Mouse (Mus musculus) midbrain, embryonic 12.5 days (tissue): ENCODE results near the gene Rnf111. TPM values are rescaled to one million over a fixed set of nuclear protein-coding genes. Genes with fewer than 3 reads are reported as not detected.
"Not testable (repeated sequence)": the region's sequence is repeated elsewhere in the genome, so short reads cannot be mapped to it uniquely, and the experiment has no call there.

Experiments
- ATAC-seq: fragments of 200-750 bp; cut with Nextera tagmentation; 2 replicates; pipeline ENCODE4 v1.8.0; 2017; ENCODE audit warnings: low read depth, moderate TSS enrichment, moderate library complexity; ENCODE audit not compliant: low FRiP score
- H3K27ac ChIP-seq: fragments of 300-500 bp; sonication (generic); replicated peaks from 2 replicates; pipeline ENCODE4 v1.5.1; 2016; ENCODE audit warnings: mild to moderate bottlenecking
- H3K27me3 ChIP-seq: fragments of 300-500 bp; sonication (generic); 2 replicates; pipeline ENCODE4 v1.6.1; 2016; ENCODE audit warnings: mild to moderate bottlenecking
- H3K36me3 ChIP-seq: fragments of 300-500 bp; sonication (generic); 2 replicates; pipeline ENCODE4 v1.6.1; 2016
- H3K4me1 ChIP-seq: fragments of 300-500 bp; sonication (generic); 2 replicates; pipeline ENCODE4 v1.6.1; 2016
- H3K4me2 ChIP-seq: fragments of 300-500 bp; sonication (generic); replicated peaks from 2 replicates; pipeline ENCODE4 v1.6.1; 2016; ENCODE audit warnings: mild to moderate bottlenecking, moderate library complexity
- H3K4me3 ChIP-seq: fragments of 300-500 bp; sonication (generic); 2 replicates; pipeline ENCODE4 v1.5.1; 2016; ENCODE audit warnings: mild to moderate bottlenecking
- H3K9ac ChIP-seq: fragments of 300-500 bp; sonication (generic); replicated peaks from 2 replicates; pipeline ENCODE4 v1.6.1; 2016; ENCODE audit warnings: mild to moderate bottlenecking, moderate library complexity
- H3K9me3 ChIP-seq: fragments of 300-500 bp; sonication (generic); 2 replicates; pipeline ENCODE4 v1.6.1; 2016; ENCODE audit warnings: mild to moderate bottlenecking
- WGBS: fragments of 180-500 bp; shearing (Covaris S2); methylation state at CpG from one replicate; pipeline ENCODE4 v1.1.7; 2016; 5-methylcytosine and 5-hydroxymethylcytosine counted together
- polyA plus RNA-seq: library from polyadenylated mRNA; unstranded; fragments of >200 nt; fragmentation: Nextera tagmentation; extraction: Ambion mirVana; gene quantifications from 2 replicates; pipeline ENCODE4 v1.2.1, GENCODE M21; 2016

Rnf111 gene
- polyA plus RNA-seq, 1 experiment from 2014 or later, result 47.5 TPM

DNA sequence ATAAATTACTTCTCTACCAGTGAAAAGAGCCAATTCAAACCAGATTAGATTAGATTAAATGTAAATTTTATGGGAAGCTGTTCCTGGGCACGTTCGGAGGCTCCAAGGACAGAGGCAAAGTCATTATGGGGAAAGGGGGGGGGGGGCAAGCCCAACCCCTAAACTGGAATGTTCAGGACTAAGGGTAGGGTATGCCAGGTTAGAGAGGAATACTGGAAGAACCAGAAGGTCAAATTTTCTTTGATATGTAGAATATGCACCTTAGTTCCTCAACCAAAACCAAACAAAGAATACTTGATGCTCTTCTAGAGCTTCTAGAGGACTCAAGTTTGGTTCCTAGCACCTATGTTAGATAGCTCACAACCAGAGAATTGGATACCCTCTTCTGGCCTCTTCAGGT is 16.1 kb downstream of the Rnf111 start:
- Histone ChIP-seq H3K36me3 (0 out of 2 replicates have a peak, but pooled peaks cover 7% of the 10 kb centered on the region), H3K9me3 (no peaks in the 10 kb centered on the region), H3K27me3 (no peaks in the 10 kb centered on the region), H3K4me3 (no peak overlapping the region), H3K27ac (no peak overlapping the region), H3K4me2 (no peak overlapping the region), H3K9ac (no peak overlapping the region), H3K4me1 (no peaks in the 10 kb centered on the region)
- ATAC-seq, result no peak
- WGBS, result 80% methylated on average over 2 of the region's 2 CpGs

DNA sequence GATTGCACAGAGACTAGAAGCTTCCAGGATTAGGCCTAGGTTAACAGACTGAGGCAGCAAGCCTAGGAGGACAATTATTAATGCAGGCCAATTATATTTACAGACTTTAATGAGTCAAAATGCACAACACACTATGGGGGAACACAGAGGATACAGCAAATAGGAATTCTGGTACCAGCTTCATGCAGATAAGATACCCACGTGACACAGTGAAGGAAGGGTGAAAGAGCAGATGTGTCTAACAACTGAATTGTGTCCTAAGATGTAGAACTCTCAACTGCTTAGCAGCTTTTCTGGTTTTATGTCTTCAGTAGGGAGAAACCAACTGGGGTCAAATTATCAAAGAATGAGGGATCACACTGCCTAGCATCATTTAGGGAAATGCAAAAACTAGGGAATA is 17.7 kb downstream of the Rnf111 start:
- H3K36me3 ChIP-seq, result 0 out of 2 replicates have a peak, but pooled peaks cover 7% of the 10 kb centered on the region
- no peaks in the 10 kb centered on the region for H3K9me3 ChIP-seq
- no peaks in the 10 kb centered on the region for H3K4me1 ChIP-seq
- H3K9ac ChIP-seq, result no peak overlapping the region
- ATAC-seq, result no peak
- H3K4me2 ChIP-seq, result no peak overlapping the region
- no peak overlapping the region for H3K27ac ChIP-seq
- H3K27me3 ChIP-seq, result no peaks in the 10 kb centered on the region
- H3K4me3 ChIP-seq, result no peak overlapping the region
- WGBS, result 89% methylated on average over 1 of the region's 1 CpGs

DNA sequence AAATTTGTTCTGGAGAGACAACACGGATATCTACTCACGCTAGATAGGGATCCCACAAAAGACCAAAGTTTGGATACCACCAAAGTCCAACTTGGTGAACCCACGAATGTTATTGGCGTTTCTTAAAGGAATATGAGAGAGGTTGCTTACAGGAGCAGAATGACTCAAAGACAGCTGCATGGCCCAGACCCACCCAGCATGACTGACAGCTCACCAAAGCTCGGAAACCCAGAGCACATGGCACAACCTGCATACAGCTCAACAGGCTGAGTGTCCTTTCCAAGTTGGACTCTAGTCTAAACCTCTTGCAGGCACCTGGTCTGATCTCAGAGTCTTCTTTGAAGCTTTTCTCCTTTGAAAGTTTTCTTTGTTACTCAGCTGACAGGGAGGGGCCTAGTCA is 20.0 kb downstream of the Rnf111 start:
- Histone ChIP-seq H3K9me3 (no peaks in the 10 kb centered on the region), H3K4me2 (no peak overlapping the region), H3K36me3 (no peaks in the 10 kb centered on the region), H3K27ac (no peak overlapping the region), H3K4me1 (no peaks in the 10 kb centered on the region), H3K4me3 (no peak overlapping the region), H3K9ac (no peak overlapping the region), H3K27me3 (no peaks in the 10 kb centered on the region)
- ATAC-seq, result no peak
- 95% methylated on average over 5 of the region's 5 CpGs for WGBS

DNA sequence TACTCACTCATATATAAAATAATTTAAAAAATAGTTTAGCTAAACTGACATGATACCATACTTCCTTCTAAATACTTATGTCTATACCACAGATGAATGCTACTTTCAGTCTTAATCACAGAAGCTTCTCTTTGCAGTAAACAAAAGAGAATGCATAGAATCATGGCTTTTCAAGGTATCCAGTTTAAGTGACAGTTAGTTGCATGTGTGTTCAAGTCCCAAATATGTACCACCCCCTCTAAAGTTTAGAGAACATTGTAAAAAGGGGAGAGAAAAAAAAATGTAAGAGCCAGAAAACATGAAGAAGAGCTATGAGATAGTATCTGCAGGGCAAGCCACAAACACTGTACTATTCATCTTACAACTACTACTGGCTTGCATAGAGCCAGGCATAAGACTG is 21.7 kb downstream of the Rnf111 start:
- Histone ChIP-seq H3K9me3 (no peaks in the 10 kb centered on the region), H3K4me1 (no peaks in the 10 kb centered on the region), H3K4me2 (no peak overlapping the region), H3K27me3 (no peaks in the 10 kb centered on the region), H3K9ac (no peak overlapping the region), H3K36me3 (no peaks in the 10 kb centered on the region), H3K4me3 (no peak overlapping the region), H3K27ac (no peak overlapping the region)
- no peak for ATAC-seq

DNA sequence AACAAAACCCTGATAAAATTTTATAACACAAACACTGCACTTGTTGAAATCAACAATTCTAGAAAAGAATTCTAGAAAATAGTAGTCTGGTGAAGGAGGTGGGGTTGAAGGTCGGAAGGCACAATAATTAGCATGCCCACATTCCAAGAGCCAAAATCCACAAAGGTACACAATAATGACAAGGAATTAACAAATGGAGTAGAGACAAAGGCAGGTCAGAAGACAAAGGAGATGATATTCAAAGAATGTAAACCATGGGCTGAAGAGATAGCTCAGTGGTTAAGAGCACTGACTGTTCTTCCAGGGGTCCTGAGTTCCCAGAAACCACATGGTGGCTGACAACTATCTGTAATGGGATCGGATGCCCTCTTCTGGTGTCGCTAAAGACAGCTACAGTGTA is 26.3 kb downstream of the Rnf111 start:
- WGBS, result 83% methylated on average over 3 of the region's 3 CpGs
- peaks cover 34% of the 10 kb centered on the region for H3K36me3 ChIP-seq

DNA sequence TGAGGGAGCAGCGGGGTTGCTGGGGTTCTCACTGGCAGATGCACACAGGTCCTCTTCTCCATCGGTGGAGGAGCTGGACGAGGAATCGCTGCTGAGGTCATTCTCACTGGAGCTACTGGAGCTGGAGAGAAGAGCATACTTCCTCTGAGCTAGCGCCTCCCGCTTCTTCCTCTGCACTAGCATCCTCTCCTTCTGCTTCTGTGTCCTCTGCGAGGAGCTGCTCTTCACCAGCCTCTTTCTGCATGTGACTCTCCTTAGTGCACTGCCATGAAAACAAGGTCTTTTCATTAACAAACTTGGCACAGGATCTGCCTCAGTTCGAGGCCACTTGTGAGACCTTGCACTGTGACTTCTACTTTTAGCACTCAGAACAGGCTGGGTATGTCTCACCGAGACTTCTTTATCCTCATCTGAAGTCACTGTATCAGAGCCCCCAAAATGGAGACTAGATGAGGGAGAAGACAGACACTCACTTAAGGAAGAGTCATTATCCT is 27.7 kb downstream of the Rnf111 start:
- no peak overlapping the region for H3K27ac ChIP-seq
- WGBS, result 99% methylated on average over 9 of the region's 9 CpGs
- H3K4me3 ChIP-seq, result no peak overlapping the region
- H3K4me1 ChIP-seq, result no peaks in the 10 kb centered on the region
- ATAC-seq, result no peak
- H3K36me3 ChIP-seq, result peaks cover 36% of the 10 kb centered on the region
- no peaks in the 10 kb centered on the region for H3K9me3 ChIP-seq
- no peak overlapping the region for H3K4me2 ChIP-seq
- H3K27me3 ChIP-seq, result no peaks in the 10 kb centered on the region
- H3K9ac ChIP-seq, result no peak overlapping the region

More for the DNA sequence above, 26.3 kb downstream of the Rnf111 start:
- Histone ChIP-seq H3K9me3 (no peaks in the 10 kb centered on the region), H3K4me1 (no peaks in the 10 kb centered on the region), H3K4me2 (no peak overlapping the region), H3K9ac (no peak overlapping the region), H3K27me3 (no peaks in the 10 kb centered on the region), H3K27ac (no peak overlapping the region), H3K4me3 (no peak overlapping the region)
- no peak for ATAC-seq

DNA sequence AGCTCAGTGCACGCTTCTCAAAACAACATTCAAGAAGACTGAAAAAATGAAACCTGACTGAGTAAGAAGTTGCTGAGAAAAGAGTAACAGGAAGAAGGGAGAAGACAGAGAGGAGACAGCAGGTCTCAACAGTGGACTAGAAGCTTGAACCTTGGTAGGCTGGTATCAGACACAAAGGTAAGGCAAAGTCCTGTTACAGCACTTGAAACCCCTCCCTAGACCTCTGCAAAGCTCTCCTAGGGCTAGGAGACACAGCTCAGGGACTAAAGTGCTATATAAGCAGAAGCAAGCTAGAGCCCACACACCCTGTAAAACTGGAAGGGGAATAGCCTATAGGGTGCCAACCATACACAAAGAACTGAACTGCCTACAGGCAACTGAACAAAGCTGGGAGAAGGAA is 30.1 kb downstream of the Rnf111 start:
- no peaks in the 10 kb centered on the region for H3K27me3 ChIP-seq
- no peak overlapping the region for H3K9ac ChIP-seq
- H3K4me2 ChIP-seq, result no peak overlapping the region
- H3K9me3 ChIP-seq, result no peaks in the 10 kb centered on the region
- H3K4me3 ChIP-seq, result no peak overlapping the region
- ATAC-seq, result no peak
- H3K36me3 ChIP-seq, result peaks cover 36% of the 10 kb centered on the region
- no peaks in the 10 kb centered on the region for H3K4me1 ChIP-seq
- no peak overlapping the region for H3K27ac ChIP-seq
- WGBS, result 97% methylated on average over 1 of the region's 1 CpGs

DNA sequence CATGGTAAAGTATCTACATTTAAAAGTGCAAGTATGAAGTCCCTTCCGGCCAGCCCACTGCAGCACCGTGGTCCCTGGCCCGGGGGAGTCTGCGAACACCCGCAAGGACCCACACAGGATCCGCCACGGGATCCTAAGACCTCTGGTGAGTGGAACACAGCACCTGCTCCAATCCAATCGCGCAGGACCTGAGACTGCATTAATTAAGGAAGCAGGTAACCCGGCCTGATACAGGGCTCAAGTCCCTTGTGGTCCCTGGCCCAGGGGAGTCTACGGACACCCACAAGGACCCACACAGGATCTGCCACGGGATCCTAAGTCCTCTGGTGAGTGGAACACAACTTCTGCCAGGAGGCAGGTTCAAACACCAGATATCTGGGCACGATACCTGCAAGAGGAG is 40.4 kb downstream of the Rnf111 start:
- not testable (repeated sequence) for ATAC-seq, H3K9me3 ChIP-seq, H3K4me3 ChIP-seq, H3K4me1 ChIP-seq, H3K27me3 ChIP-seq, H3K9ac ChIP-seq, H3K27ac ChIP-seq, H3K4me2 ChIP-seq
- peaks cover 12% of the 10 kb centered on the region for H3K36me3 ChIP-seq
- WGBS, result 98% methylated on average over 13 of the region's 13 CpGs

DNA sequence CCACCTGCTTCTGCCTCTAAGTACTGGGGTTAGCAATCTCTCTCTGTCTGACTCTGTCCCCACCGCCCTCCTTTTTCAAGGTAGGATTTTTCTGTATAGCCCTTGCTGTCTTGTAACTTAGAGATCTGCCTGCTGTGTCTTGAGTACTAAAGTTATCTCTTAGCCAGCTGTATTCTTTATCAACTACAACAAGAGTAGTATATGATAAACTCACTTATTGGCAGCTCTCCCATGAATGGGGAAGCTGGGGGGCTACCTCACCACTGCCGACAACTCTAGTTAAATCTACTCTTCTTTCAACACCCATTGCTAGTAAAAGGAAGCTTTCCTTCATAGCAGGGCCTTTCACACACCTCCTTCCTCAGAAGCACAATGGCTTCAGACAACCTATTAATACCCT is 51.2 kb downstream of the Rnf111 start:
- Histone ChIP-seq H3K4me2 (no peak overlapping the region), H3K9ac (no peak overlapping the region), H3K36me3 (peaks cover 62% of the 10 kb centered on the region), H3K27me3 (no peaks in the 10 kb centered on the region), H3K27ac (no peak overlapping the region), H3K4me1 (no peaks in the 10 kb centered on the region), H3K4me3 (no peak overlapping the region), H3K9me3 (no peaks in the 10 kb centered on the region)
- WGBS, result 95% methylated on average over 2 of the region's 2 CpGs
- no peak for ATAC-seq

DNA sequence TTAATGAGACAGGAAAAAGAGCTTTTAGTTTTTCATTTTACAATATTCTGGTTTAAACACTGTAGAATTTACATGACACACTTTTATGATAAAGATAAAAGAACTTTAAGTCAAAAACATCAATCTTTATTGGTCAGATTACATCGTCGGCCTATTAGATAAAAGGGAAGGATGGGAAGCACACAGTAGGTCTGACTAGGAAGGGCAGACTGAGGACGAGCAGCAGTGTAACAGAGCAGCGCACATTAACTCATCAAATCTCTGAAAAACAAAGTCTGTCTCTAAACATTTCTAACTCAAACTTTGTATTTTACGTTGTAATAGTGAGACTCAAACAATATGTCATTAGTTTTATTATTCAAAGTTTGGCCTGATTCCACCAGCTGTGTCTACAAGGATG is 54.5 kb downstream of the Rnf111 start:
- Histone ChIP-seq H3K36me3 (peaks cover 42% of the 10 kb centered on the region), H3K4me2 (no peak overlapping the region), H3K9ac (no peak overlapping the region), H3K27me3 (no peaks in the 10 kb centered on the region), H3K4me1 (no peaks in the 10 kb centered on the region), H3K9me3 (no peaks in the 10 kb centered on the region), H3K4me3 (no peak overlapping the region), H3K27ac (no peak overlapping the region)
- ATAC-seq, result no peak
- WGBS, result 94% methylated on average over 5 of the region's 5 CpGs

DNA sequence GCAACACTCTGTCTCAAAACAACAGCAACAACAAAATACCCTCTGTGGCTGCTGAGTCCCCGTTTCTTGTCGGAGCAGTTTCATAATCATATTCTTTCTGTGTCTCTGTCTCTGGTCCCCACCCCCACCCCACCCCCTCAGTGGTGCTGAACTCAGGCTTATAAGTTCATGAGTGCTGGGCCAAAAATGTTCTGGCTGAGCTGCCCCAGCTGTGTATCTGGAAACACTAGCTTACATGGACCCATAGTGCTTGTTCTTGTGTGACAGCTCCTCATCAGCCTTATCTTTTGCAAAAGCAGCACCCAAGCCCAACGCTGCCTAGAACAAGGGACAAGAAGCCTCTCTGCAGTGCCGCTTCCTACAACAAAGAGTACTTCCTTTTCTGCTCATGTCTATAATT is 63.6 kb downstream of the Rnf111 start:
- H3K4me2 ChIP-seq, result no peak overlapping the region
- no peak overlapping the region for H3K4me3 ChIP-seq
- no peaks in the 10 kb centered on the region for H3K4me1 ChIP-seq
- WGBS, result 94% methylated on average over 4 of the region's 4 CpGs
- H3K27ac ChIP-seq, result no peak overlapping the region
- peaks cover 66% of the 10 kb centered on the region for H3K36me3 ChIP-seq
- H3K9me3 ChIP-seq, result no peaks in the 10 kb centered on the region
- H3K27me3 ChIP-seq, result no peaks in the 10 kb centered on the region
- no peak overlapping the region for H3K9ac ChIP-seq
- no peak for ATAC-seq

DNA sequence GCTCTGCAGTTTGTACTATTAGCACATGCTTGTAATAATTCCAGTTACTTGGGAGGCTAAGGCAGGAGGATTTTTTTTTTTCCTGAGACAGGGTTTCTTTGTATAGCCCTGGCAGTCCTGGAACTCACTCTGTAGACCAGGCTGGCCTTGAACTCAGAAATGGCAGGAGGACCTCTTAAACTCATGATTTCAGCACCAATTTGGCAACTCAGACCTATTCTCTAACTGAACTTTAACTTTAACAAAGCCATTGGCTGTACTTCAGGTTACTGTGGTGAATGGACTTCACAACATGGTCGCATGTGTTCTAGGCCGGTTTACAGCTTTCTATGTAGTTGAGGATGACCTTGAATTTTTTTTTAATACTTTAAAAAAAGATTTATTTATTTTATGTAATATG is 80.9 kb downstream of the Rnf111 start:
- Histone ChIP-seq H3K4me2 (no peak overlapping the region), H3K9me3 (no peaks in the 10 kb centered on the region), H3K4me3 (no peak overlapping the region), H3K27me3 (no peaks in the 10 kb centered on the region), H3K4me1 (peaks cover 14% of the 10 kb centered on the region), H3K36me3 (peaks cover 43% of the 10 kb centered on the region), H3K9ac (no peak overlapping the region), H3K27ac (no peak overlapping the region)
- whole genome bisulfite sequencing, result 97% methylated on average over 2 of the region's 2 CpGs
- ATAC-seq, result no peak

DNA sequence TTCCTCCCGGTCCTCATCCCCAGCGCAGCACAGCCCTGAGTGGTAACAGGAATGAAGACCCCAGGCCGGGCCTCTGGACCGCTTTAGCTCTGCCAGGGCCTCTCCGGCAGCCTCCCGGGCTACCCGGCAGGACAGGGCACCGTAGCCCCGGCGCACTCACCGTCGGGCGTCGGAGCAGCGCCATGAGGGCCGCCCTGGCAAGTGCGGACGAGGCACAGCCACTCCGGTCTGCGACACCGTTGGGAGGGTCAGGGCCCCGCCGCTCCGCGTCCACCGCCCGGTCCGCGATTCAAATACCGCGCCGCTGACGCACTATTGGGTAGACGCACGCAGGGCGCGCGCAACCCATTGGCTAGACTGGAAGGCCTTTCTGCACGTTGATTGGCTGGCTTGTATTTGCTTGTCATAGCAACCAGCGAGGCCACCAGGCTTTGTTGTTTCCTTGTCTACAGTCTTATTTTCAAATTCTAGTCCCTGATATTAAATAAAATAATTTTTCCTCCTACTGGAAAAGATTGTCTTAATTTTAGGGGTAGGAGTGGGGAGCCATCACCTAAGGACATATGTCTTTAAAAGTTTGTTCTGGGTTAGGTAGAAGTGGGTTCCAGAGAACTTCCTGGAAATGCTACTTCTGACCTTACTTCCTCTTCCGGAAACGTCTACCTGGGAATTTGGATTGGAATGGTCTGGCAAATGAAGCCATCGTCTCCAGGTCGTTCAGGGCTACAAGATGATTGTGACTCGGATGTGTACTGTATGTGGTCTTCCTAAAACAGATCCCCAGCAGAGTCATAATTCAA is 82.1 kb downstream of the Rnf111 start, which contains the start of gene Ccnb2:
TSS of gene Ccnb2 (minus strand) at position 291 of the 800 bp plus-strand sequence.
- H3K36me3 ChIP-seq, result peaks cover 41% of the 10 kb centered on the region
- peak within 1 kb of the TSS; percentile 71 for H3K9ac ChIP-seq
- peaks cover 14% of the 10 kb centered on the region for H3K4me1 ChIP-seq
- WGBS, result 3% methylated on average over 45 of the region's 45 CpGs
- peak within 1 kb of the TSS; percentile 60 for H3K27ac ChIP-seq
- H3K27me3 ChIP-seq, result no peaks in the 10 kb centered on the region
- ATAC-seq, result peak; percentile 98
- no peaks in the 10 kb centered on the region for H3K9me3 ChIP-seq
- H3K4me3 ChIP-seq, result peak within 1 kb of the TSS; percentile 68
- peak within 1 kb of the TSS; percentile 96 for H3K4me2 ChIP-seq
